Mouse (Mus musculus): Measurements from ENCODE around the gene Prkcd.

The Prkcd gene

GRCm38 (mm10) chr14:30575791-30576190 is 50.2 kb downstream of the Prkcd start:
- DNase-seq (ENCODE audit: low spot score in 2 of 2), result no peak

GRCm38 (mm10) chr14:30573983-30574584 is 51.9 kb downstream of the Prkcd start:
- DNase-seq (ENCODE audit: low spot score in 2 of 2), result peak; percentile 62 to 81

- no peak for DNase-seq (ENCODE audit: low spot score in 2 of 2)
These were observed 52.8 kb downstream of the Prkcd start for GRCm38 (mm10) chr14:30573235-30573634.

GRCm38 (mm10) chr14:30572253-30572652 is 53.8 kb downstream of the Prkcd start:
- no peak for DNase-seq (ENCODE audit: low spot score in 2 of 2)

GRCm38 (mm10) chr14:30570303-30570702 is 55.7 kb downstream of the Prkcd start:
- DNase-seq (ENCODE audit: low spot score in 2 of 2), result no peak

- DNase-seq (ENCODE audit: low spot score in 2 of 2), result no peak
These were observed 58.0 kb downstream of the Prkcd start for GRCm38 (mm10) chr14:30568016-30568415.

GRCm38 (mm10) chr14:30566317-30566716 is 59.7 kb downstream of the Prkcd start:
- no peak for DNase-seq (ENCODE audit: low spot score in 2 of 2)

- no peak for DNase-seq (ENCODE audit: low spot score in 2 of 2)
These were observed 61.6 kb downstream of the Prkcd start for GRCm38 (mm10) chr14:30564451-30564850.

- DNase-seq (ENCODE audit: low spot score in 2 of 2), result no peak
These were observed 63.7 kb downstream of the Prkcd start for GRCm38 (mm10) chr14:30562343-30562742.

- DNase-seq (ENCODE audit: low spot score in 2 of 2), result no peak
These were observed 64.4 kb downstream of the Prkcd start for GRCm38 (mm10) chr14:30561470-30562187.

- DNase-seq (ENCODE audit: low spot score in 2 of 2), result no peak
These were observed 65.1 kb downstream of the Prkcd start for GRCm38 (mm10) chr14:30560803-30561389.

GRCm38 (mm10) chr14:30559321-30559850 is 66.6 kb downstream of the Prkcd start:
- no peak for DNase-seq (ENCODE audit: low spot score in 2 of 2)

- no peak for DNase-seq (ENCODE audit: low spot score in 2 of 2)
These were observed 68.3 kb downstream of the Prkcd start for GRCm38 (mm10) chr14:30557730-30558129.

- no peak for DNase-seq (ENCODE audit: low spot score in 2 of 2)
These were observed 69.4 kb downstream of the Prkcd start for GRCm38 (mm10) chr14:30556651-30557050.

GRCm38 (mm10) chr14:30553185-30553584 is 72.8 kb downstream of the Prkcd start:
- DNase-seq (ENCODE audit: low spot score in 2 of 2), result no peak

- no peak for DNase-seq (ENCODE audit: low spot score in 2 of 2)
These were observed 74.0 kb downstream of the Prkcd start for GRCm38 (mm10) chr14:30551981-30552380.

GRCm38 (mm10) chr14:30551509-30551908 is 74.5 kb downstream of the Prkcd start:
- no peak for DNase-seq (ENCODE audit: low spot score in 2 of 2)

- no peak for DNase-seq (ENCODE audit: low spot score in 2 of 2)
These were observed 75.6 kb downstream of the Prkcd start for GRCm38 (mm10) chr14:30550232-30551070.

GRCm38 (mm10) chr14:30549777-30550149 is 76.2 kb downstream of the Prkcd start:
- no peak for DNase-seq (ENCODE audit: low spot score in 2 of 2)

- DNase-seq (ENCODE audit: low spot score in 2 of 2), result peak; percentile 96 to 97
These were observed 76.8 kb downstream of the Prkcd start for GRCm38 (mm10) chr14:30548965-30549776.

GRCm38 (mm10) chr14:30548131-30548720 is 77.8 kb downstream of the Prkcd start, which contains the start of gene Tkt:
TSS of gene Tkt (plus strand) at chr14:30548359.
- DNase-seq (ENCODE audit: low spot score in 2 of 2), result peak; percentile 57 to 75

Measured in urinary bladder, postnatal 4 days (tissue).